11 mouse cellular contexts compared by ENCODE assay signal in the genomic region with DNA sequence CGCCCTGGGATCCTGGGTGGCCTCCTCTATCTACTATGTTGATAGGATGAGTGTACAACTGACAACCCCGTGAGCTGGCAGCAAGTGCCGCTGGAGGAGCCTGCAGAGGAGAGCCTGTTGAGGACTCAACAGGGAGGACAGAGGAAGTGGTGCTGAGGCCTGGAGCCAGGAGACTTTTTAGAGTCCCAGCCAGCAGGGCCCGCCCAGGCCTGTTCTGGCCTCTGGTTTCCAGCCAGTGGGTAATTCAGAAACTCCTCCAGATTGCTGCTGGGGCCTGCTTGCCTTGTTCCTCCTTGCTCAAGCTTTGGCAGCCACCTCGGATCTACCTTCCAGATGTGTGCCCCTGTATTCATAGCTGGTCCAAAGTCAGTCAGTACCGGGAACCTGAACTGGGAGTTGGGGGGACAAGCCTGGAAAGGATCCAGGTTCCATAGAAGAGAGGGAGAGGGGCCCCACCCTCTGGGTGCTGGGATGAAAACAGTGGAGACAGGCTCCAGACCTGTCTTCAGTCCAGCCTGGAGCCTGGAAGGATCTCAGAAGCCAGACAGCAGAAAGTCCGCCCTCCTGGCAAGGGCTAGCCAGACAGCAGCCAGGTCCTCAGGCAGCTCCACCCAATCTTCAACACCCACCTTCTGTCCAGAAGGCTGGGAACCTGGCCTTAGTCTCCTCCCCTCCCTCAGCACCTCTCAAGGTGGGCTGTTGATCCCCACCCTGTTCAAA. TPM values are rescaled to one million over a fixed set of nuclear protein-coding genes. Genes with fewer than 3 reads are reported as not detected.
A peak's percentile ranks its signal among the peaks of the same experiment; 100 is the strongest.
DNase-seq lines count a peak whose midpoint lies in the region; ATAC-seq lines count a peak whose summit lies in the region.
"Had no signal": no experiment of that assay in that cellular context is flagged by ENCODE, and none has a peak within 500 bp of the region (broad histone marks: within the 10 kb centered on the region; RNA-seq: fewer than 3 reads in every experiment).

No protein-coding gene starts in this region.

- intact Hi-C loops in heart, postnatal 25 days (cut with DNase I) = no loop called here

- H3K4me3 ChIP-seq in embryonic facial prominence, embryonic 15.5 days (replicated peaks) = no peak overlapping the region
- no peak overlapping the region for H3K4me3 ChIP-seq in midbrain, embryonic 16.5 days (ENCODE audit: low read depth, low read length)
- H3K4me3 ChIP-seq: hindbrain, embryonic 15.5 days; neural tube, embryonic 13.5 days had no signal

- H3K9ac ChIP-seq in embryonic facial prominence, embryonic 15.5 days = no peak overlapping the region; the same call in 1 of the 2 replicates
- no peak overlapping the region for H3K9ac ChIP-seq in midbrain, embryonic 16.5 days (ENCODE audit: low read depth, low read length)
- H3K9ac ChIP-seq: hindbrain, embryonic 15.5 days; neural tube, embryonic 13.5 days had no signal

- H3K4me2 ChIP-seq in embryonic facial prominence, embryonic 15.5 days (replicated peaks) = 0 out of 2 replicates have a peak overlapping the region, but pooled peaks have one; percentile 10
- no peak overlapping the region for H3K4me2 ChIP-seq in midbrain, embryonic 16.5 days (ENCODE audit: low read length)
- H3K4me2 ChIP-seq: hindbrain, embryonic 15.5 days; neural tube, embryonic 13.5 days had no signal

- peak overlapping the region; percentile 79 for H3K27ac ChIP-seq in embryonic facial prominence, embryonic 15.5 days (replicated peaks)
- H3K27ac ChIP-seq in midbrain, embryonic 16.5 days (ENCODE audit: low read length) = no peak overlapping the region
- H3K27ac ChIP-seq: hindbrain, embryonic 15.5 days; neural tube, embryonic 13.5 days had no signal

- peak; percentile 63 for ATAC-seq in embryonic facial prominence, embryonic 15.5 days (ENCODE audit: insufficient number of reproducible peaks, low FRiP score, low TSS enrichment, low read depth)
- no peak for ATAC-seq in midbrain, embryonic 16.5 days
- ATAC-seq: Patski had no signal

- WGBS in embryonic facial prominence, embryonic 15.5 days = 48% methylated on average over 7 of the region's 7 CpGs
- 89% methylated on average over 7 of the region's 7 CpGs for WGBS in midbrain, embryonic 16.5 days

- peaks cover 31% of the 10 kb centered on the region for H3K4me1 ChIP-seq in embryonic facial prominence, embryonic 15.5 days
- H3K4me1 ChIP-seq in midbrain, embryonic 16.5 days (ENCODE audit: control insufficient read depth, insufficient read depth, low read length) = peaks cover 13% of the 10 kb centered on the region

- no peaks in the 10 kb centered on the region for H3K36me3 ChIP-seq in embryonic facial prominence, embryonic 15.5 days
- H3K36me3 ChIP-seq in midbrain, embryonic 16.5 days (ENCODE audit: control insufficient read depth, insufficient read depth, low read length) = no peaks in the 10 kb centered on the region
- H3K36me3 ChIP-seq: hindbrain, embryonic 15.5 days; neural tube, embryonic 13.5 days had no signal

- peak; percentile 25 for DNase-seq in kidney, adult 18-20 months
- DNase-seq in kidney, adult 11 months = no peak
- DNase-seq in heart, postnatal 25 days (ENCODE audit: low spot score) = peak; percentile 83
- peak; percentile 29 to 63 for DNase-seq in lung, postnatal 4 days
- no peak for DNase-seq in layer of hippocampus, adult 11-12 months (ENCODE audit: low spot score)
- DNase-seq in thymus, adult 18-20 months = no peak

- H3K27me3 ChIP-seq in embryonic facial prominence, embryonic 15.5 days = no peaks in the 10 kb centered on the region
- H3K27me3 ChIP-seq in midbrain, embryonic 16.5 days (ENCODE audit: control insufficient read depth, insufficient read depth, low read depth, low read length) = no peaks in the 10 kb centered on the region
- H3K27me3 ChIP-seq: hindbrain, embryonic 15.5 days; neural tube, embryonic 13.5 days; Patski had no signal

- no peaks in the 10 kb centered on the region for H3K9me3 ChIP-seq in embryonic facial prominence, embryonic 15.5 days (replicated peaks)
- no peaks in the 10 kb centered on the region for H3K9me3 ChIP-seq in midbrain, embryonic 16.5 days (replicated peaks; ENCODE audit: control insufficient read depth, low read length, poor library complexity, severe bottlenecking)
- H3K9me3 ChIP-seq: hindbrain, embryonic 15.5 days; neural tube, embryonic 13.5 days had no signal

RNA-seq across cellular contexts. Expression of gene Lrrc74a, which starts 41.6 kb away (rescaled TPM):
- polyA plus RNA-seq in embryonic facial prominence, embryonic 15.5 days (2015; fragmentation: Nextera tagmentation; extraction: Ambion mirVana) = not detected in 2 replicates
- not detected for total RNA-seq in heart, postnatal 25 days (2021)
- not detected in 2 replicates for polyA plus RNA-seq in midbrain, embryonic 16.5 days (2015; fragmentation: Nextera tagmentation; extraction: Ambion mirVana)
- polyA plus RNA-seq: hindbrain, embryonic 15.5 days; neural tube, embryonic 13.5 days; Patski had no signal

RNA-seq across cellular contexts. Expression of gene Angel1, which starts 49.5 kb away (rescaled TPM):
- polyA plus RNA-seq in embryonic facial prominence, embryonic 15.5 days (2015; fragmentation: Nextera tagmentation; extraction: Ambion mirVana) = 12.1 and 12.4 TPM in 2 replicates
- 1 to 10 TPM; 3.4 to 3.5 TPM for total RNA-seq in heart, postnatal 25 days (2021)
- 10.6 and 10.8 TPM in 2 replicates for polyA plus RNA-seq in midbrain, embryonic 16.5 days (2015; fragmentation: Nextera tagmentation; extraction: Ambion mirVana)

Comparison
In these comparisons a context has a peak if more than half of its experiments do, and no peak if none do; other contexts are left out.
1. DNase-seq: peak in kidney, adult 18-20 months (single experiment), heart, postnatal 25 days (single experiment) and lung, postnatal 4 days (2 of 2); none in kidney, adult 11 months (single experiment), layer of hippocampus, adult 11-12 months (single experiment) and thymus, adult 18-20 months (0 of 2).